Mouse (Mus musculus) neural tube, embryonic 12.5 days (tissue): Measurements from ENCODE around the gene Map6. TPM values are rescaled to one million over a fixed set of nuclear protein-coding genes. Genes with fewer than 3 reads are reported as not detected.

Experiments
- ATAC-seq: fragments of 200-750 bp; cut with Nextera tagmentation; 2 replicates; pipeline ENCODE4 v1.8.0; 2017; ENCODE audit warnings: low read depth, mild to moderate bottlenecking, moderate TSS enrichment, moderate library complexity; ENCODE audit not compliant: low FRiP score
- H3K27ac ChIP-seq: fragments of 300-500 bp; sonication (generic); 2 replicates; pipeline ENCODE4 v1.5.1; 2016
- H3K27me3 ChIP-seq: fragments of 300-500 bp; sonication (generic); replicated peaks from 2 replicates; pipeline ENCODE4 v1.6.1; 2016; ENCODE audit warnings: mild to moderate bottlenecking
- H3K36me3 ChIP-seq: fragments of 300-500 bp; sonication (generic); 2 replicates; pipeline ENCODE4 v1.6.1; 2016; ENCODE audit warnings: mild to moderate bottlenecking
- H3K4me1 ChIP-seq: fragments of 300-500 bp; sonication (generic); 2 replicates; pipeline ENCODE4 v1.6.1; 2016
- H3K4me2 ChIP-seq: fragments of 300-500 bp; sonication (generic); replicated peaks from 2 replicates; pipeline ENCODE4 v1.6.1; 2016; ENCODE audit warnings: mild to moderate bottlenecking
- H3K4me3 ChIP-seq: fragments of 300-500 bp; sonication (generic); 2 replicates; pipeline ENCODE4 v1.5.1; 2016
- H3K9ac ChIP-seq: fragments of 300-500 bp; sonication (generic); 2 replicates; pipeline ENCODE4 v1.6.1; 2016; ENCODE audit warnings: mild to moderate bottlenecking
- H3K9me3 ChIP-seq: fragments of 300-500 bp; sonication (generic); 2 replicates; pipeline ENCODE4 v1.6.1; 2016; ENCODE audit warnings: mild to moderate bottlenecking
- WGBS: fragments of 180-500 bp; shearing (Covaris S2); methylation state at CpG from one replicate; pipeline ENCODE4 v1.1.7; 2016; 5-methylcytosine and 5-hydroxymethylcytosine counted together
- polyA plus RNA-seq: library from polyadenylated mRNA; unstranded; fragments of >200 nt; fragmentation: Nextera tagmentation; extraction: Ambion mirVana; gene quantifications from 2 replicates; pipeline ENCODE4 v1.2.1, GENCODE M21; 2016

Gene Map6
- polyA plus RNA-seq, 1 experiment from 2014 or later, result 96.9 TPM

DNA sequence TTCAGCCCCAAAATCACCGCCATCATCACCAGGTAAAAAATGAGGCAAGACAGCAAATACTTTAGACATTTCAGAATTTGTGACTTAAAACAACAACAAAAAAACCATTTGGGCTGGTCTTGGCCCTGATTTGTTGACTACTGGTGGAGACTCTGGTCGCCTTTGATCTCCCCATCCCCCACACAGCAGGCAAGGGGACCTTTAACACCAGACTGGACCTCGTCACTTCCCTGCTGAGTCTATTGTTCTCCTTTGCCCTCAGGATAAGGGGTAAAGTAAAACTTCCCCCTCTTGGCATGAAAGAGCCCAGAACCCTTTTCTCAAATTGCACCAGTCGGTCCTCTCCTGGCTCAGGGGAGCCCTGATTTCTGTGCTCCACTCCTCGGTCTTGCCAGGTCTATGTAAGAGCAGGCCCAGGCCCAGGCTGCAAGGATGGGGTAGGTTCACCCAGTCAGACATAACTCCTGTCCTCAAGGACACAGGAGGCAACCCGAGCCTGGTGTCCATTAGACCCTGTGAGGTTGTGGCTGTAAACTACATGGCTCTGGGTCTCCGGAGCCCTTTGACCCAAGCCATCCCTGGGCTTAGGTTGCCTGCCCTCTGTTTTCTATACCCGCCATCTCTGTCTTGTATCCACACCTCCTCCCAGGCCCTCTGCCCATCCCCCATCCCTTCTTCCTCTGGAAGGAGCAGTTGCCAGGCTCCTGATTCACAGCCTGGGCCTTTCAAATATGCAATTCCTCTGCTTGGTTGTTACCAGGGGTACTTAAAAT is 30.2 kb upstream of the Map6 start:
- Histone ChIP-seq H3K4me2 (no peak overlapping the region), H3K9me3 (no peaks in the 10 kb centered on the region), H3K4me1 (peaks cover 14% of the 10 kb centered on the region; the same call in 1 of the 2 replicates), H3K36me3 (no peaks in the 10 kb centered on the region), H3K27me3 (peaks cover 3% of the 10 kb centered on the region; the same call in 1 of the 2 replicates), H3K9ac (no peak overlapping the region), H3K27ac (no peak overlapping the region), H3K4me3 (no peak overlapping the region)
- WGBS, result 11% methylated on average over 8 of the region's 8 CpGs
- no peak for ATAC-seq

DNA sequence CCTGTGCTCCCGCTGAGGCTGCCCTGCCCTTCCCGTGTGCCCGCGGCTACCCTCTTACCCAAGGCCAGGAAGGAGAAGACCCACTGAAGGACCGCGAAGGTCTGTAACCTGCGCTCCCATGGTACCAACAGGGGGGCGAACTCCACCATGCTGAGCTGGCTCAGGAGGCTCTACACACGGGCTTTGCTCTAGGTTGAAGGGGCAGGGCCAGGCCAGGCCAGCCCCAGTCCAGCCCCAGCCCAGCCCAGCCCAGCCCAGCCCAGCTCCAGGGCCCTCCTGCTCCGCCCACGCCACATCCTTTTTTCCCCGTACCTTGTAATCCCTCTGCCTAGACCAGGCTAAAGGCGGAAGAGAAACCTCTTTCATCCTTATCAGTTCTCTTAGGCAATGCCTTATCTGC is 28.8 kb upstream of the Map6 start, which contains the start of gene Mogat2:
Mogat2 (minus strand) TSS at position 203 of the 400 bp plus-strand sequence.
- no peak within 1 kb of the TSS for H3K27ac ChIP-seq
- H3K9ac ChIP-seq, result no peak within 1 kb of the TSS
- peaks cover 3% of the 10 kb centered on the region; the same call in 1 of the 2 replicates for H3K27me3 ChIP-seq
- no peak for ATAC-seq
- WGBS, result 10% methylated on average over 13 of the region's 13 CpGs
- H3K4me3 ChIP-seq, result no peak within 1 kb of the TSS
- H3K9me3 ChIP-seq, result no peaks in the 10 kb centered on the region
- H3K4me2 ChIP-seq, result peak within 1 kb of the TSS; percentile 41
- no peaks in the 10 kb centered on the region for H3K36me3 ChIP-seq
- peaks cover 14% of the 10 kb centered on the region; the same call in 1 of the 2 replicates for H3K4me1 ChIP-seq

DNA sequence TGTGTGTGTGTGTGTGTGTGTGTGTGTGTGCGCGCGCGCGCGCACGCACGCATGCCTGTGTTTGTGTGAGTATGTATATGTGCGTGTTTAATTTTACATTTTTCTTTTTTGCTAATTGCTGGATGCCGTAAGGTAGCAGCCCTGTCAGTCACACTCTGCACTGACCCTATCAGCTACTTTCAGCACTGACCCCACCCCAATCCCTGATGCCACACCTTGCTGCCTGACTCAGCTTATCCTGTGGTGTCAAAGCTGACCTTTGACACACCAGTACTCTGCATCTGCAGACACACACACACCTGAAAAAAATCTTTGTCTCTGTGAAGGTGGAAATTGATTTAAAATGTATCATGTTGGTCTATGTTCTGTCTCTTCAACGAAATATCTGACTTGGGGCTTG is 25.1 kb upstream of the Map6 start:
- Histone ChIP-seq H3K9me3 (no peaks in the 10 kb centered on the region), H3K36me3 (no peaks in the 10 kb centered on the region), H3K27ac (no peak overlapping the region), H3K27me3 (peaks cover 3% of the 10 kb centered on the region; the same call in 1 of the 2 replicates), H3K4me1 (peaks cover 14% of the 10 kb centered on the region; the same call in 1 of the 2 replicates), H3K4me3 (no peak overlapping the region), H3K4me2 (no peak overlapping the region), H3K9ac (no peak overlapping the region)
- no peak for ATAC-seq
- 97% methylated on average over 11 of the region's 11 CpGs for WGBS

- WGBS, result 41% methylated on average over 5 of the region's 5 CpGs
- H3K9ac ChIP-seq, result no peak overlapping the region
- no peak for ATAC-seq
- H3K4me1 ChIP-seq, result no peaks in the 10 kb centered on the region
- H3K4me3 ChIP-seq, result no peak overlapping the region
- peak overlapping the region; percentile 74; the same call in 1 of the 2 replicates for H3K4me2 ChIP-seq
- H3K27ac ChIP-seq, result no peak overlapping the region
- no peaks in the 10 kb centered on the region for H3K9me3 ChIP-seq
- no peaks in the 10 kb centered on the region for H3K36me3 ChIP-seq
- peaks cover 8% of the 10 kb centered on the region for H3K27me3 ChIP-seq
Observed at GRCm38 (mm10) chr7:99248157-99248742, 19.0 kb upstream of the Map6 start.

DNA sequence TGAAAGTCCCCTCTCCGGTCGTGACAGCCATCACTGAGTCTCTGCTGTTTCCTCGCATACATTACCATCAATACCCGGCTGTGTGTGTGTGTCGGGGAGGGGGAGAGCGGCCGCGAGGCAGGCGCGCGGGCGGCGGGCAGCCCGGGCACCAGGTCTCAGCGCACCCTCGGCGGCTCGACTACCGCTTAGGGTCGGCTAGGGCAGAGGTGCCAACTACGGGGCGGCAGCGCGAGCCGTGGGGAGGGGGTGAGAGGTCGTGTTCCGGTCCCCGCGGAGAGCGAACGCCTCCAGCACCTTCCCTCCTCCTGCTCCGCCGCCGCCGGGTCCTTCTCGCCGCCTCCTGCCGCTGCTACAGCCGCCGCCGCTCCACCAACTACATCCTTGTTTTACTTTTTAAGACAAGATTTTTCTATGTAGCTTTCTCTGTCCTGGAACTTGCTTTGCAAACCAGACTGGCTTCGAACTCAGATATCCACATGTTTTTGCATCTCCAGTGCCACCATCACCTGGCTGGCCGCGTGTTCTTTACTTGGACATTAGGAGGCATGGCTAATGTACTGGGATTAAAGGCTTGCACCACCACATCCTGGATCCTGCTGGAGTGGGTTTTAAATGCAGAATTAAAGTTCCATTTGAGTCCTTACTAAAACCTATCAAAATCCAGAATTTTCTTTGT is 18.2 kb upstream of the Map6 start:
- peak overlapping the region; percentile 44 for H3K4me3 ChIP-seq
- WGBS, result under 1% methylated on average over 42 of the region's 44 CpGs
- peak overlapping the region; percentile 48; the same call in 1 of the 2 replicates for H3K9ac ChIP-seq
- peaks cover 8% of the 10 kb centered on the region for H3K27me3 ChIP-seq
- H3K4me1 ChIP-seq, result no peaks in the 10 kb centered on the region
- H3K9me3 ChIP-seq, result no peaks in the 10 kb centered on the region
- H3K36me3 ChIP-seq, result no peaks in the 10 kb centered on the region
- peak; percentile 47; the same call in 1 of the 2 replicates for ATAC-seq
- peak overlapping the region; percentile 74 for H3K4me2 ChIP-seq
- no peak overlapping the region for H3K27ac ChIP-seq

GRCm38 (mm10) chr7:99249582-99249911 is 17.7 kb upstream of the Map6 start:
- H3K4me1 ChIP-seq, result no peaks in the 10 kb centered on the region
- H3K27ac ChIP-seq, result no peak overlapping the region
- peaks cover 8% of the 10 kb centered on the region for H3K27me3 ChIP-seq
- H3K9me3 ChIP-seq, result no peaks in the 10 kb centered on the region
- H3K9ac ChIP-seq, result no peak overlapping the region
- peak overlapping the region; percentile 74 for H3K4me2 ChIP-seq
- H3K36me3 ChIP-seq, result no peaks in the 10 kb centered on the region
- no peak overlapping the region for H3K4me3 ChIP-seq
- WGBS, result 5% methylated on average over 10 of the region's 10 CpGs
- ATAC-seq, result peak; percentile 71

DNA sequence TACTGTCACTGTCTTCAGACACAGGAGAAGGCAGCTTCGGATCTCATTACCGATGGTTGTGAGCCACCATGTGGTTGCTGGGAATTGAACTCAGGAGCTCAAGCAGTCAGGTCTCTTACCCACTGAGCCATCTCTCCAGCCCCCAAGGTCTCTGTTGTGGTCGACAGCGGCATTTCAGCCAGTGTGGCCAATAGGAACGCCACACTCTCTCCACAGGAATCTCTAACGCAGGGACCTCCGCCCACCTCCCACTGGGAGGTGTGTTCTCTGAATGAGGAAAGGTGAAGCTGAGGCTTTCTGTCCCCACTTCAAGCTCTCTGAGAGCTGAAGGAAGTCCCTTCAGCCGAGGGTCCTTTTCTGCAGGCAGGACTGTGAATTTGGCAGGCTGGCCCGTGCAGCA is 16.9 kb upstream of the Map6 start:
- WGBS, result 45% methylated on average over 9 of the region's 9 CpGs
- H3K4me2 ChIP-seq, result no peak overlapping the region
- no peak overlapping the region for H3K27ac ChIP-seq
- peaks cover 8% of the 10 kb centered on the region for H3K27me3 ChIP-seq
- no peaks in the 10 kb centered on the region for H3K4me1 ChIP-seq
- no peak overlapping the region for H3K4me3 ChIP-seq
- H3K36me3 ChIP-seq, result no peaks in the 10 kb centered on the region
- no peaks in the 10 kb centered on the region for H3K9me3 ChIP-seq
- no peak for ATAC-seq
- no peak overlapping the region for H3K9ac ChIP-seq

GRCm38 (mm10) chr7:99255006-99255405 is 12.2 kb upstream of the Map6 start:
- Histone ChIP-seq H3K4me2 (no peak overlapping the region), H3K27ac (no peak overlapping the region), H3K4me3 (no peak overlapping the region), H3K36me3 (no peaks in the 10 kb centered on the region), H3K27me3 (no peaks in the 10 kb centered on the region), H3K9ac (no peak overlapping the region), H3K4me1 (no peaks in the 10 kb centered on the region), H3K9me3 (no peaks in the 10 kb centered on the region)
- 92% methylated on average over 7 of the region's 7 CpGs for WGBS
- no peak for ATAC-seq

DNA sequence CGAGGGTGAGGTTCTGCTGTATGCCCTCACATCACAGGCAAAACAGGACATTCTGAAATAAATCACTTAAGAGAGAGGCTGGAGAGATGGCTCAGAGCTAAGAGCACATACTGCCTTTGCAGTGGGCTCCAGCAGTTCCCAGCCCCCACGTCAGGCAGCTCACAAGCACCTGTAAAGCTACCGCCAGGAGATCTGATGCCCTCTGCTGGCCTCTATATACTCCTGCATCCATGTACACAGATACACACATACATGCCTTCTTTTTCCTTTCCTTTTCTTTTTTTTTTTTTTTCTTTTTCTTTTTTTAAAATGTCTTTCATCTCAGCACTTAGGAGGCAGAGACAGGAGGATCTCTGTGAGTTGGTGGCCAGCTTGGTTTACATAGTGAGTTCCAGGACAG is 5.3 kb upstream of the Map6 start:
- WGBS, result 43% methylated on average over 3 of the region's 3 CpGs
- no peak overlapping the region for H3K4me2 ChIP-seq
- no peaks in the 10 kb centered on the region for H3K36me3 ChIP-seq
- ATAC-seq, result no peak
- H3K4me1 ChIP-seq, result 0 out of 2 replicates have a peak, but pooled peaks cover 4% of the 10 kb centered on the region
- H3K27ac ChIP-seq, result no peak overlapping the region
- no peaks in the 10 kb centered on the region for H3K27me3 ChIP-seq
- no peak overlapping the region for H3K4me3 ChIP-seq
- no peaks in the 10 kb centered on the region for H3K9me3 ChIP-seq
- no peak overlapping the region for H3K9ac ChIP-seq

DNA sequence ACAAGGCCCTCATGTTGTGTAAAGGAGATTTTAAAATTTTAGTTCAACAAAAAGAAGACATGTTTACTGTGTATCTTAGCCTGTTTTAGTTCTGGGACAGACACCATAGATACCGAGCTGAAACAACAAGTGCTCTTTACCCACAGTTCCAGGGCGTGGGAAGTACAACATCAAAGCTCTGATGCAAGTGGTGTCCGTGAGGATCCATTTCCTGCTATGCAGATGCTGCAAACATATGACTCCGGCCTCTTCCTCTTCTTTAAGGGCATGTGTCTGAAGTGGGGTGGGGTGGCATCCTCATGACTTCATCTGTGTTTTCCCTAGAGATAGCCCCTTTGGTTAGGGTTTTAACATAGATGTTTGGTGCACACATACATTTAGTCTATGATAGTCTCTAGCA is 3.7 kb upstream of the Map6 start:
- Histone ChIP-seq H3K9me3 (no peaks in the 10 kb centered on the region), H3K27ac (no peak overlapping the region), H3K36me3 (no peaks in the 10 kb centered on the region), H3K4me3 (no peak overlapping the region), H3K27me3 (peaks cover 6% of the 10 kb centered on the region; the same call in 1 of the 2 replicates), H3K9ac (no peak overlapping the region), H3K4me1 (peaks cover 4% of the 10 kb centered on the region; the same call in 1 of the 2 replicates), H3K4me2 (no peak overlapping the region)
- ATAC-seq, result no peak
- WGBS, result 78% methylated on average over 4 of the region's 4 CpGs

- no peak overlapping the region for H3K27ac ChIP-seq
- H3K36me3 ChIP-seq, result no peaks in the 10 kb centered on the region
- no peak for ATAC-seq
- H3K27me3 ChIP-seq, result peaks cover 10% of the 10 kb centered on the region; the same call in 1 of the 2 replicates
- no peak overlapping the region for H3K4me3 ChIP-seq
- H3K4me2 ChIP-seq, result no peak overlapping the region
- no peak overlapping the region for H3K9ac ChIP-seq
- peaks cover 15% of the 10 kb centered on the region for H3K4me1 ChIP-seq
- H3K9me3 ChIP-seq, result no peaks in the 10 kb centered on the region
Observed at GRCm38 (mm10) chr7:99264597-99264996, 2.6 kb upstream of the Map6 start.

DNA sequence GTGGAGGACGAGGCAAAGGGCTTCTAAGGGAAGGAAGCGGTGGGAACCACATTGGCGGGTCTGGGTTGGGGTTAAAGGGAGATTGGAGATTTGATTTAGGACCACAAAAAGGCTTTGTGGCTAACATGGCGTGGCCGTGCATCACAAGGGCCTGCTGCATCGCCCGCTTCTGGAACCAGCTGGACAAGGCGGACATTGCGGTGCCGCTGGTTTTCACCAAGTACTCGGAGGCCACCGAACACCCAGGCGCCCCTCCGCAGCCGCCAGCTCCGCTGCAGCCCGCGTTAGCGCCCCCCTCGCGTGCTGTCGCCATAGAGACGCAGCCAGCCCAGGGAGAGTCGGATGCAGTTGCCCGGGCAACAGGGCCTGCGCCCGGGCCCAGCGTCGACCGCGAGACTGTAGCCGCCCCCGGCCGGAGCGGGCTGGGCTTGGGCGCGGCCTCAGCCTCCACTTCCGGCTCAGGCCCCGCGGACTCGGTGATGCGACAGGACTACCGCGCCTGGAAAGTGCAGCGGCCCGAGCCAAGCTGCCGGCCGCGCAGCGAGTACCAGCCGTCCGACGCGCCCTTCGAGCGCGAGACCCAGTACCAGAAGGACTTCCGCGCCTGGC is 754 bp downstream of the Map6 start:
- Histone ChIP-seq H3K4me3 (peak overlapping the region; percentile 82), H3K36me3 (no peaks in the 10 kb centered on the region), H3K27me3 (peaks cover 13% of the 10 kb centered on the region; the same call in 1 of the 2 replicates), H3K9ac (peak overlapping the region; percentile 83), H3K4me2 (peak overlapping the region; percentile 93), H3K9me3 (no peaks in the 10 kb centered on the region), H3K27ac (peak overlapping the region; percentile 94), H3K4me1 (peaks cover 43% of the 10 kb centered on the region)
- WGBS, result 1% methylated on average over 59 of the region's 59 CpGs
- ATAC-seq, result peak; percentile 92
